In genomic region chr4:53439636-53440009, GRCm38 (mm10) we compare ENCODE assay signal across 8 mouse cellular contexts. TPM values are rescaled to one million over a fixed set of nuclear protein-coding genes. Genes with fewer than 3 reads are reported as not detected.
A peak's percentile ranks its signal among the peaks of the same experiment; 100 is the strongest.
DNase-seq lines count a peak whose midpoint lies in the region; ATAC-seq and TF ChIP-seq lines count a peak whose summit lies in the region.

No protein-coding gene starts in this region.

- no peak for ATAC-seq in limb, embryonic 11.5 days (ENCODE audit: insufficient number of reproducible peaks, low FRiP score, low TSS enrichment, low read depth)
- peak; percentile 10 for ATAC-seq in neural tube, embryonic 15.5 days (ENCODE audit: low FRiP score)

- peak overlapping the region; percentile 82 for H3K9ac ChIP-seq in limb, embryonic 11.5 days (ENCODE audit: low read length)
- peak overlapping the region; percentile 88 for H3K9ac ChIP-seq in neural tube, embryonic 15.5 days (replicated peaks)

- no peaks in the 10 kb centered on the region for H3K27me3 ChIP-seq in limb, embryonic 11.5 days (ENCODE audit: control insufficient read depth, insufficient read depth, low read length)
- H3K27me3 ChIP-seq in neural tube, embryonic 15.5 days (replicated peaks) = no peaks in the 10 kb centered on the region

- peaks cover 6% of the 10 kb centered on the region for H3K4me1 ChIP-seq in lung, adult 2 months (ENCODE audit: control insufficient read depth, insufficient read depth, low read length)
- H3K4me1 ChIP-seq in embryonic fibroblast, embryonic 13.5 days (ENCODE audit: control insufficient read depth, insufficient read depth, low read length) = peaks cover 11% of the 10 kb centered on the region
- peaks cover 10% of the 10 kb centered on the region for H3K4me1 ChIP-seq in limb, embryonic 11.5 days (ENCODE audit: control insufficient read depth, insufficient read depth, low read length)
- H3K4me1 ChIP-seq in neural tube, embryonic 15.5 days = peaks cover 52% of the 10 kb centered on the region

- H3K9me3 ChIP-seq in limb, embryonic 11.5 days (ENCODE audit: control insufficient read depth, low read length) = no peaks in the 10 kb centered on the region
- no peaks in the 10 kb centered on the region for H3K9me3 ChIP-seq in neural tube, embryonic 15.5 days (replicated peaks)

- H3K27ac ChIP-seq in embryonic fibroblast, embryonic 13.5 days (ENCODE audit: insufficient read depth, low read length) = peak overlapping the region; percentile 66
- H3K27ac ChIP-seq in limb, embryonic 11.5 days (replicated peaks; ENCODE audit: low read depth, low read length) = peak overlapping the region; percentile 39; the same call in 1 of the 2 replicates
- H3K27ac ChIP-seq in neural tube, embryonic 15.5 days (replicated peaks) = peak overlapping the region; percentile 87

- no peak for TF ChIP-seq POLR2A in lung, adult 2 months (IDR thresholded peaks at IDR 0.05; ENCODE audit: borderline replicate concordance, extremely low read depth, low read depth, low read length)
- no peak for TF ChIP-seq POLR2A in embryonic fibroblast, embryonic 13.5 days (IDR thresholded peaks at IDR 0.05; ENCODE audit: low read depth, low read length)

- WGBS in lung, adult 2 months = 9% methylated on average over 9 of the region's 9 CpGs
- 15% methylated on average over 9 of the region's 9 CpGs for WGBS in limb, embryonic 11.5 days
- 14% methylated on average over 9 of the region's 9 CpGs for WGBS in neural tube, embryonic 15.5 days

- H3K4me2 ChIP-seq in limb, embryonic 11.5 days (ENCODE audit: low read depth, severe bottlenecking) = peak overlapping the region; percentile 99
- peak overlapping the region; percentile 85 for H3K4me2 ChIP-seq in neural tube, embryonic 15.5 days

- TF ChIP-seq CTCF in lung, adult 2 months (IDR thresholded peaks at IDR 0.05; ENCODE audit: insufficient read depth, low read length) = no peak
- TF ChIP-seq CTCF in embryonic fibroblast, embryonic 13.5 days (IDR thresholded peaks at IDR 0.05; ENCODE audit: borderline replicate concordance, insufficient read depth, low read length) = no peak

- DNase-seq in lung, adult 2 months = no peak
- no peak for DNase-seq in lung, postnatal 4 days
- DNase-seq in limb, embryonic 11.5 days (ENCODE audit: low spot score) = no peak
- DNase-seq in ovary, postnatal 10 days (ENCODE audit: low spot score) = no peak
- DNase-seq in gastrocnemius, postnatal 25 days = no peak
- DNase-seq in left cerebral cortex, adult 11 months (ENCODE audit: low spot score) = no peak

- peak overlapping the region; percentile 92 for H3K4me3 ChIP-seq in lung, adult 2 months (replicated peaks; ENCODE audit: extremely low read depth, low read depth, low read length)
- peak overlapping the region; percentile 79 for H3K4me3 ChIP-seq in embryonic fibroblast, embryonic 13.5 days (ENCODE audit: insufficient read depth, low read length)
- H3K4me3 ChIP-seq in limb, embryonic 11.5 days (ENCODE audit: low read depth, low read length) = peak overlapping the region; percentile 75
- H3K4me3 ChIP-seq in neural tube, embryonic 15.5 days (replicated peaks) = peak overlapping the region; percentile 91

- H3K36me3 ChIP-seq in limb, embryonic 11.5 days (ENCODE audit: control insufficient read depth, insufficient read depth, low read length) = no peaks in the 10 kb centered on the region
- no peaks in the 10 kb centered on the region for H3K36me3 ChIP-seq in neural tube, embryonic 15.5 days

RNA-seq across cellular contexts. Expression of gene Slc44a1, which starts 0.6 kb away (rescaled TPM):
- 29.0 and 45.2 TPM in 2 replicates for polyA plus RNA-seq in lung, adult 2 months (2012; rRNA removed)
- polyA plus RNA-seq in embryonic fibroblast, embryonic 13.5 days (2011; ENCODE audit: insufficient read length, low read depth, missing spikeins) = 39.1 and 59.0 TPM in 2 replicates
- 24.6 and 29.2 TPM in 2 replicates for polyA plus RNA-seq in limb, embryonic 11.5 days (2014; fragmentation: Nextera tagmentation; extraction: Ambion mirVana)
- 10.8 and 15.1 TPM in 2 replicates for polyA plus RNA-seq in neural tube, embryonic 15.5 days (2015; fragmentation: Nextera tagmentation; extraction: Ambion mirVana)
- 10 to 100 TPM; 16.2 to 18.6 TPM for total RNA-seq in gastrocnemius, postnatal 25 days (2021)
